Mouse (Mus musculus) CH12.LX (cell line): ENCODE measurements at regions not wholly inside any gene's neighbourhood (a gene's known extent, or its start where the extent isn't known, plus 50 kb on each side); places are given as distances from the start of the nearest gene placed in this dataset.

ENCODE experiments used
- DNase-seq: peaks from one replicate; pipeline ENCODE4 v3.0.0-alpha.2; 2013; ENCODE audit errors: extremely low read depth
- H3K27ac ChIP-seq: 2 replicates; pipeline ENCODE4 v1.5.1; 2012; ENCODE audit warnings: low read depth, mild to moderate bottlenecking, control low read depth, moderate library complexity; ENCODE audit not compliant: insufficient read depth
- H3K27me3 ChIP-seq: replicated peaks from 2 replicates; pipeline ENCODE3; 2012; ENCODE audit warnings: inconsistent platforms
- H3K36me3 ChIP-seq, 2 experiments: replicated peaks in 1 of 2; 2 replicates each; pipeline versions ENCODE3 to v1.6.1; 2012; ENCODE audit warnings: inconsistent platforms in 1 of 2, low read length in 1 of 2, mild to moderate bottlenecking in 1 of 2, mixed read lengths in 1 of 2, moderate library complexity in 1 of 2; ENCODE audit not compliant: control insufficient read depth in 1 of 2, insufficient read depth in 1 of 2
- H3K4me1 ChIP-seq, 2 experiments: 2 replicates each; pipeline ENCODE4 v1.6.1; 2012; ENCODE audit warnings: inconsistent platforms in 1 of 2, moderate library complexity in 1 of 2; ENCODE audit not compliant: insufficient read depth in 2 of 2, control insufficient read depth in 1 of 2
- H3K4me2 ChIP-seq: 2 replicates; pipeline ENCODE4 v1.6.1; 2012; ENCODE audit warnings: low read depth, mild to moderate bottlenecking, control low read depth; ENCODE audit not compliant: poor library complexity, insufficient read depth, severe bottlenecking
- H3K4me3 ChIP-seq, 3 experiments: fragments of 150-350 bp in 1 of 3; sonication (generic) in 1 of 3; replicated peaks in 1 of 3; 2 replicates each; pipeline versions ENCODE3 to v1.5.1; 2011 to 2012; ENCODE audit warnings: low read depth in 2 of 3, low read length in 2 of 3, mild to moderate bottlenecking in 2 of 3, moderate library complexity in 2 of 3, control low read depth in 1 of 3, improper control_type of control experiment in 1 of 3, inconsistent platforms in 1 of 3, mixed read lengths in 1 of 3; ENCODE audit not compliant: poor library complexity in 1 of 3
- H3K79me2 ChIP-seq: replicated peaks from 2 replicates; pipeline ENCODE4 v1.6.1; 2012; ENCODE audit warnings: mild to moderate bottlenecking, moderate library complexity; ENCODE audit not compliant: control insufficient read depth, poor library complexity, insufficient read depth, severe bottlenecking; ENCODE audit errors: extremely low read depth
- H3K9ac ChIP-seq: 2 replicates; pipeline ENCODE4 v1.6.1; 2012; ENCODE audit warnings: low read depth, mild to moderate bottlenecking, control low read depth, moderate library complexity; ENCODE audit not compliant: insufficient read depth
- H3K9me3 ChIP-seq: replicated peaks from 2 replicates; pipeline ENCODE3; 2012; ENCODE audit warnings: low read length, inconsistent platforms, mixed read lengths
- CHD1 ChIP-seq: IDR thresholded peaks from 2 replicates; pipeline ENCODE4 v1.6.1; 2012; ENCODE audit warnings: low read depth, low read length, improper control_type of control experiment, inconsistent platforms
- ELF1 ChIP-seq: IDR thresholded peaks from 2 replicates; pipeline ENCODE4 v1.6.1; 2014; ENCODE audit warnings: low read depth, mild to moderate bottlenecking, inconsistent platforms, low read length, improper control_type of control experiment
- GABPA ChIP-seq: IDR thresholded peaks from 2 replicates; pipeline ENCODE4 v1.6.1; 2012; ENCODE audit warnings: low read depth, low read length, improper control_type of control experiment, inconsistent platforms; ENCODE audit not compliant: insufficient replicate concordance
- HCFC1 ChIP-seq: IDR thresholded peaks from 2 replicates; pipeline ENCODE4 v1.6.1; 2012; ENCODE audit warnings: low read depth, mild to moderate bottlenecking, inconsistent platforms, low read length, improper control_type of control experiment
- IRF4 ChIP-seq: IDR thresholded peaks from 2 replicates; pipeline ENCODE4 v1.6.1; 2014; ENCODE audit warnings: low read depth, mild to moderate bottlenecking, inconsistent platforms, low read length, improper control_type of control experiment
- JUN ChIP-seq: IDR thresholded peaks from 2 replicates; pipeline ENCODE4 v1.6.1; 2011; ENCODE audit warnings: low read depth, mild to moderate bottlenecking, low read length, improper control_type of control experiment, moderate library complexity; ENCODE audit not compliant: insufficient read depth
- KAT2A ChIP-seq: IDR thresholded peaks from 2 replicates; pipeline ENCODE4 v1.6.1; 2012; ENCODE audit warnings: low read length, improper control_type of control experiment, inconsistent platforms; ENCODE audit not compliant: insufficient replicate concordance
- MAFK ChIP-seq: IDR thresholded peaks from 2 replicates; pipeline ENCODE4 v1.6.1; 2011; ENCODE audit warnings: low read length, improper control_type of control experiment; ENCODE audit not compliant: insufficient replicate concordance
- MAX ChIP-seq: IDR thresholded peaks from 2 replicates; pipeline ENCODE4 v1.6.1; 2011; ENCODE audit warnings: low read length, improper control_type of control experiment
- MAZ ChIP-seq: IDR thresholded peaks from 2 replicates; pipeline ENCODE4 v1.6.1; 2012; ENCODE audit warnings: low read depth, mild to moderate bottlenecking, inconsistent platforms, low read length, improper control_type of control experiment, moderate library complexity
- MYC ChIP-seq: IDR thresholded peaks from 2 replicates; pipeline ENCODE4 v1.6.1; 2011; ENCODE audit warnings: low read depth, mild to moderate bottlenecking, improper control_type of control experiment, low read length
- NELFE ChIP-seq: IDR thresholded peaks from 2 replicates; pipeline ENCODE4 v1.6.1; 2011; ENCODE audit warnings: low read depth, low read length, improper control_type of control experiment
- NRF1 ChIP-seq: IDR thresholded peaks from 2 replicates; pipeline ENCODE4 v1.6.1; 2014; ENCODE audit warnings: low read depth, mild to moderate bottlenecking, inconsistent platforms, low read length, improper control_type of control experiment, moderate library complexity
- POLR2A ChIP-seq: IDR thresholded peaks from 2 replicates; pipeline ENCODE4 v1.6.1; 2011; ENCODE audit warnings: low read depth, mild to moderate bottlenecking, improper control_type of control experiment, low read length
- POLR2AphosphoS2 ChIP-seq: IDR thresholded peaks from 2 replicates; pipeline ENCODE4 v1.6.1; 2011; ENCODE audit warnings: low read depth, low read length, improper control_type of control experiment
- SIN3A ChIP-seq: IDR thresholded peaks from 2 replicates; pipeline ENCODE4 v1.6.1; 2012; ENCODE audit warnings: low read length, improper control_type of control experiment, inconsistent platforms
- UBTF ChIP-seq: IDR thresholded peaks from 2 replicates; pipeline ENCODE4 v1.6.1; 2012; ENCODE audit warnings: low read depth, mild to moderate bottlenecking, inconsistent platforms, low read length, improper control_type of control experiment, moderate library complexity
- USF2 ChIP-seq: conservative IDR thresholded peaks from 2 replicates; pipeline ENCODE4 v1.6.1; 2011; ENCODE audit warnings: low read depth, low read length, improper control_type of control experiment
- dilution Hi-C: fragments of 300-500 bp; cut with MboI; formaldehyde crosslinking; loops from 2 replicates; pipeline ENCODE4 v1.14.3; 2020; ENCODE audit warnings: low sequenced_read_pairs; ENCODE audit not compliant: extremely low pct_unique_long_range_greater_than_20kb, extremely low pct_ligation_motif_present
- in situ Hi-C: fragments of 300-500 bp; cut with MboI; formaldehyde crosslinking; loops from 3 replicates; pipeline ENCODE4 v1.14.3; 2019; ENCODE audit warnings: low sequenced_read_pairs, low pct_ligation_motif_present, low pct_unique_long_range_greater_than_20kb, mixed read lengths

GRCm38 (mm10) chr5:119060886-119061285 lies 500.4 kb downstream of the Med13l start:
- no peaks in the 10 kb centered on the region for H3K4me1 ChIP-seq
- no peak overlapping the region for H3K27ac ChIP-seq
- dilution Hi-C loops (no loop called here), in situ Hi-C loops (no loop called here)
- H3K36me3 ChIP-seq: no peaks in the 10 kb centered on the region
- H3K27me3 ChIP-seq: no peaks in the 10 kb centered on the region
- H3K4me2 ChIP-seq: no peak overlapping the region
- no peak for TF ChIP-seq MAFK
- H3K4me3 ChIP-seq: no peak overlapping the region
- no peaks in the 10 kb centered on the region for H3K79me2 ChIP-seq
- DNase-seq: no peak
- no peak overlapping the region for H3K9ac ChIP-seq
- peaks cover 87% of the 10 kb centered on the region for H3K9me3 ChIP-seq

GRCm38 (mm10) chr5:119062478-119062877 lies 502.0 kb downstream of the Med13l start:
- no peak for TF ChIP-seq CHD1
- TF ChIP-seq NELFE: no peak
- TF ChIP-seq IRF4: no peak
- no peak for TF ChIP-seq NRF1
- TF ChIP-seq ELF1: no peak
- no peak for TF ChIP-seq MYC
- TF ChIP-seq MAX: no peak
- TF ChIP-seq GABPA: no peak
- no peak for TF ChIP-seq MAZ
- TF ChIP-seq UBTF: no peak
- in situ Hi-C loops (no loop called here), dilution Hi-C loops (no loop called here)
- no peak overlapping the region for H3K27ac ChIP-seq
- no peaks in the 10 kb centered on the region for H3K27me3 ChIP-seq
- peaks cover 87% of the 10 kb centered on the region for H3K9me3 ChIP-seq
- no peak overlapping the region for H3K9ac ChIP-seq
- H3K4me1 ChIP-seq: no peaks in the 10 kb centered on the region
- no peaks in the 10 kb centered on the region for H3K36me3 ChIP-seq
- H3K79me2 ChIP-seq: no peaks in the 10 kb centered on the region
- no peak overlapping the region for H3K4me3 ChIP-seq
- DNase-seq: no peak
- H3K4me2 ChIP-seq: no peak overlapping the region

GRCm38 (mm10) chr5:119066666-119067065 lies 506.2 kb downstream of the Med13l start:
- in situ Hi-C loops: no loop called here
- TF ChIP-seq CHD1 (no peak), KAT2A (no peak), HCFC1 (no peak), SIN3A (no peak), POLR2A (no peak), NELFE (no peak), USF2 (no peak), NRF1 (no peak), JUN (no peak), POLR2AphosphoS2 (no peak)
- Histone ChIP-seq H3K9ac (no peak overlapping the region), H3K79me2 (no peaks in the 10 kb centered on the region), H3K27ac (no peak overlapping the region), H3K9me3 (peaks cover 82% of the 10 kb centered on the region), H3K36me3 (no peaks in the 10 kb centered on the region), H3K4me2 (no peak overlapping the region), H3K27me3 (no peaks in the 10 kb centered on the region), H3K4me3 (no peak overlapping the region), H3K4me1 (no peaks in the 10 kb centered on the region)
- dilution Hi-C loops: no loop called here
- DNase-seq: no peak
